Mouse (Mus musculus): ENCODE results near the gene Cdh23.

DNA sequence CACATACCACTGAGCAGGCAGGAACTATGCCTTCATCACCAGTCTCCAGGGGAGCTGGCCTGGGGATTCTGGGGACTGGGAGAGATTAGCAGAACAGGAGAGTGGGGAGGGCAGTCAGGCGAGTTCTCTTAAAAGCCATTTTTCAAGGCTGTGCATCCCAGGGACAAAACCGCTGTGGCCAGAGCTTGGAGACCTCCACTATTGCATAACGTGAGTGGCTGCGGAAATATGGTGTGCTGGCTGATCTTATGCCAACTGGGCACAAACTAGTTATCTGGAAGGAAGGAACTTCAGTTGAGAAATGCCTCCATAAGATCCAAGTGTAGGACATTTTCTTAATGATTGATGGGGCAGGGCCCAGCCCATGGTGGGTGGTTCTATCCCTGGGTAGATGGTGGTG is 42.6 kb downstream of the Cdh23 start:
- TF ChIP-seq CTCF (IDR thresholded peaks at IDR 0.05; ENCODE audit: low read depth, low read length) (no peak), TAL1 (conservative IDR thresholded peaks at IDR 0.05; ENCODE audit: low read depth, low read length) (no peak), GATA1 (IDR thresholded peaks at IDR 0.05; ENCODE audit: borderline replicate concordance, low read length) (no peak)

All from G1E (cell line).